ENCODE assay signal across 9 mouse cellular contexts in genomic region chr2:138033379-138034122, GRCm38 (mm10).
DNase-seq lines count a peak whose midpoint lies in the region; ATAC-seq and TF ChIP-seq lines count a peak whose summit lies in the region.
"Had no signal": no experiment of that assay in that cellular context is flagged by ENCODE, and none has a peak within 500 bp of the region (broad histone marks: within the 10 kb centered on the region; RNA-seq: fewer than 3 reads in every experiment).

No protein-coding gene starts in this region.

- H3K27ac ChIP-seq in cerebellum, adult 2 months (ENCODE audit: insufficient read depth, low read length), result peak overlapping the region; percentile 48
- peak overlapping the region; percentile 70 for H3K27ac ChIP-seq in forebrain, postnatal 0 days (ENCODE audit: low read depth, low read length)
- H3K27ac ChIP-seq in hindbrain, embryonic 13.5 days, result peak overlapping the region; percentile 23; the same call in 1 of the 2 replicates

- H3K9ac ChIP-seq in forebrain, postnatal 0 days, result no peak overlapping the region
- no peak overlapping the region for H3K9ac ChIP-seq in hindbrain, embryonic 13.5 days

- peaks cover 11% of the 10 kb centered on the region; the same call in 1 of the 2 replicates for H3K4me1 ChIP-seq in cerebellum, adult 2 months (ENCODE audit: control insufficient read depth, insufficient read depth, low read length)
- H3K4me1 ChIP-seq in forebrain, postnatal 0 days (ENCODE audit: insufficient read depth), result no peaks in the 10 kb centered on the region
- H3K4me1 ChIP-seq in hindbrain, embryonic 13.5 days (replicated peaks), result peaks cover 5% of the 10 kb centered on the region; the same call in 1 of the 2 replicates
- H3K4me1 ChIP-seq: megakaryocyte, embryonic 14.5 days had no signal

- H3K9me3 ChIP-seq in forebrain, postnatal 0 days (ENCODE audit: low read length), result no peaks in the 10 kb centered on the region
- no peaks in the 10 kb centered on the region for H3K9me3 ChIP-seq in hindbrain, embryonic 13.5 days
- H3K9me3 ChIP-seq: megakaryocyte, embryonic 14.5 days had no signal

- DNase-seq in adrenal gland, adult 18-20 months (ENCODE audit: low spot score in 2 of 2), result peak; percentile 74 to 81
- peak; percentile 87 to 88 for DNase-seq in cerebellum, adult 2 months
- peak; percentile 91 for DNase-seq in forebrain, postnatal 0 days
- DNase-seq in layer of hippocampus, postnatal 36 days, result peak; percentile 74 to 76
- DNase-seq in right cerebral cortex, postnatal 25 days, result peak; percentile 77

- 0 out of 2 replicates have a peak overlapping the region, but pooled peaks have one; percentile 18 for H3K4me2 ChIP-seq in forebrain, postnatal 0 days (ENCODE audit: low read depth)
- H3K4me2 ChIP-seq in hindbrain, embryonic 13.5 days, result no peak overlapping the region

- H3K27me3 ChIP-seq in cerebellum, adult 2 months (ENCODE audit: control insufficient read depth, insufficient read depth, low read length), result no peaks in the 10 kb centered on the region
- no peaks in the 10 kb centered on the region for H3K27me3 ChIP-seq in forebrain, postnatal 0 days (ENCODE audit: insufficient read depth, low read length)
- no peaks in the 10 kb centered on the region for H3K27me3 ChIP-seq in hindbrain, embryonic 13.5 days
- H3K27me3 ChIP-seq: megakaryocyte, embryonic 14.5 days had no signal

- TF ChIP-seq CTCF in cerebellum, adult 2 months (IDR thresholded peaks at IDR 0.05; ENCODE audit: borderline replicate concordance, insufficient read depth, low read depth, low read length), result peak; percentile 97
- TF ChIP-seq CTCF in forebrain, postnatal 0 days (IDR thresholded peaks at IDR 0.05; ENCODE audit: low read depth), result peak; percentile 97

- 4% methylated on average over 11 of the region's 11 CpGs for WGBS in cerebellum, adult 2 months
- WGBS in forebrain, postnatal 0 days, result 21% methylated on average over 11 of the region's 11 CpGs
- WGBS in hindbrain, embryonic 13.5 days, result 33% methylated on average over 11 of the region's 11 CpGs

- ATAC-seq in forebrain, postnatal 0 days, result peak; percentile 95
- peak; percentile 81 for ATAC-seq in hindbrain, embryonic 13.5 days (ENCODE audit: low FRiP score)
- ATAC-seq in megakaryocyte progenitor cell, adult 5-6 weeks (replicated peaks; ENCODE audit: poor library complexity), result peak; percentile 94
- no peak for ATAC-seq in inflammation-experienced regulatory T-cells, adult 6 months

- no peaks in the 10 kb centered on the region for H3K36me3 ChIP-seq in forebrain, postnatal 0 days (ENCODE audit: insufficient read depth)
- no peaks in the 10 kb centered on the region for H3K36me3 ChIP-seq in hindbrain, embryonic 13.5 days

- peak; percentile 41; the same call in 1 of the 2 replicates for TF ChIP-seq POLR2A in cerebellum, adult 2 months (IDR thresholded peaks at IDR 0.05; ENCODE audit: borderline replicate concordance, insufficient read depth, low read length)

- H3K4me3 ChIP-seq in cerebellum, adult 2 months (replicated peaks; ENCODE audit: insufficient read depth, low read depth, low read length), result peak overlapping the region; percentile 35
- no peak overlapping the region for H3K4me3 ChIP-seq in forebrain, postnatal 0 days (ENCODE audit: low read depth, low read length)
- no peak overlapping the region for H3K4me3 ChIP-seq in hindbrain, embryonic 13.5 days
- H3K4me3 ChIP-seq: megakaryocyte, embryonic 14.5 days had no signal
